Mouse (Mus musculus): ENCODE data around the gene Slc25a41. TPM values are rescaled to one million over a fixed set of nuclear protein-coding genes. Genes with fewer than 3 reads are reported as not detected.

Gene Slc25a41
- polyA plus RNA-seq, 1 experiment from 2014 or later: not detected

DNA sequence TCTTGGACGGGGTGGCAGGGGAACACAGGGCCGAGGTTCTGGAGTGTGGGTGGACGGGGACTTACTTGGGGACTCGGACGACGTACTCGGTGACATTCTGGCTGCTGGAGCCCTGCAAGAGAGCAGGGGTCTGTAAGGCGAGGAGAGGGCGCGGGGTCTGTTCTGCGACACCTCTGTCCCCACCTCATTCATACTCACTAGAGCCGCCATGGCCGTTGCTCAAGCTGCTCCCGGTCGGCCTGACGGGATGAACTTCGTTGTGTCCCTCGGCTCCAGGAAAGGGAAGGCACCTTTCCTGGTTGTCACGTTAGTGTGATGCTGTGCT is 30.6 kb downstream of the Slc25a41 start:
- under 1% methylated on average over 19 of the region's 19 CpGs for WGBS
- no peak for ATAC-seq (ENCODE audit: insufficient number of reproducible peaks, low FRiP score, low TSS enrichment, low read depth)
- H3K27ac ChIP-seq (replicated peaks): peak overlapping the region; percentile 86

DNA sequence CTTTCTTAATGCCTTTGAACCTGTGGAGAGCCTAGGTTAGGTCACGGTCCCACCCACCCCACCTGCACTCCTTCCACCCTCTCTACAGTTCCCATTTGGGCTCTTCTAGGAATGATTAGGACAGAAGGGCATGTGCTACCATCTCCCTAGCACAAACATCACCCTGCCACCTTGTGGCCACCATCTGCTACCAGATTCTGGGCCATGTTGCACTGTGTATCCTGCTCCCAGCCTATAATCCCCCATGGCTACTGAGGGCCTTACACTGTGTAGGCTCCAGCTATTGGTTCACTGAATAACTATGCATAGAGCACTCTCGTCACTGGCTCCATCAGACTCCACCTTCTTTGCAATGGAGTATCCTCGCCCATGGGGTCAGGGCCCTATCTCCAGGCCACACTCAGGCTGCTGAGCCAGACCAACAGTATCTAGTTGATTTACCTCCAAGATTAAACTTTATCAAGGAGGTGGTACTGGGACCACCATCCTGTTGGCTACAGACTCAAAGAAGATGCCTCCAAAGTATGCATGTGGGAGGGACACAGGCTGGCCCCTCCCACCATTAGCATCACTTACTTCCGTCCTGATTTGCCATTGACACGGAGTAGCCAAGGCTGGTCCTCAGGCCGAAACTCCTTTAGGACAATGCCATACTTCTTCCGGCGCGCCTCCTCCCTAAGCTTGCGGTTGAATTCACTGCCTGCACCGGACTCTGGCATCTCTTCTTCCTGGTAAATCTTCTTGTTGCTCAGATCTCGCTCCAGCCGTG is 34.1 kb downstream of the Slc25a41 start:
- H3K27me3 ChIP-seq: no peaks in the 10 kb centered on the region
- WGBS: 88% methylated on average over 13 of the region's 13 CpGs
- ATAC-seq (ENCODE audit: insufficient number of reproducible peaks, low FRiP score, low TSS enrichment, low read depth): no peak
- peaks cover 18% of the 10 kb centered on the region for H3K4me1 ChIP-seq
- peaks cover 62% of the 10 kb centered on the region for H3K36me3 ChIP-seq
- no peak overlapping the region for H3K9ac ChIP-seq
- no peaks in the 10 kb centered on the region for H3K9me3 ChIP-seq (replicated peaks)
- no peak overlapping the region for H3K4me2 ChIP-seq (replicated peaks)
- H3K27ac ChIP-seq (replicated peaks): 0 out of 2 replicates have a peak overlapping the region, but pooled peaks have one; percentile 44
- no peak overlapping the region for H3K4me3 ChIP-seq (replicated peaks)

More for the DNA sequence above, 30.6 kb downstream of the Slc25a41 start:
- Histone ChIP-seq H3K9me3 (replicated peaks) (no peaks in the 10 kb centered on the region), H3K4me1 (peaks cover 21% of the 10 kb centered on the region), H3K4me3 (replicated peaks) (peak overlapping the region; percentile 80), H3K4me2 (replicated peaks) (peak overlapping the region; percentile 85), H3K9ac (peak overlapping the region; percentile 81), H3K27me3 (no peaks in the 10 kb centered on the region), H3K36me3 (peaks cover 30% of the 10 kb centered on the region)

DNA sequence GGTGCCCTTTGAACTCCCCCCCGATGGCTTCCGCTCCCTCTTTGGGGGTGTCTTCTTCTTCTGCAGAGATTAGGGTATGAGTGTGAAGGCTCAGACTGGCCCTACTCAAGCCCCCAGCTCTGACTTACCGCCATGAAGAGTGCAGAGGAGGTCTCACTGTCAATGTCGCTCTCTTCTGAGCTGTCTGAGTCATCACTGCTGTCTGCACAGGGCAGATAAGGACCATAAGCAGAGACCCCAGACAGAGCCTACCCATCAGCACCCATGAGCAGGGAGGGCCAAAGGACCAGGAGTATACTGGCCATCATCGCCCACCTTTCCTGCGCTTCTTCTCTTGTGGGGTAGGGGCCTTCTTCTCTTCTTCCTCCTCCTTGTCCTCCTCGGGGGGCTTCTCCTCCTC is 37.5 kb downstream of the Slc25a41 start:
- Histone ChIP-seq H3K4me1 (peaks cover 4% of the 10 kb centered on the region; the same call in 1 of the 2 replicates), H3K27me3 (no peaks in the 10 kb centered on the region), H3K27ac (replicated peaks) (no peak overlapping the region), H3K9me3 (replicated peaks) (no peaks in the 10 kb centered on the region), H3K4me3 (replicated peaks) (no peak overlapping the region), H3K36me3 (peaks cover 81% of the 10 kb centered on the region), H3K9ac (no peak overlapping the region), H3K4me2 (replicated peaks) (no peak overlapping the region)
- 87% methylated on average over 7 of the region's 7 CpGs for WGBS
- no peak for ATAC-seq (ENCODE audit: insufficient number of reproducible peaks, low FRiP score, low TSS enrichment, low read depth)

- H3K9ac ChIP-seq: no peak overlapping the region
- WGBS: 73% methylated on average over 8 of the region's 8 CpGs
- no peak overlapping the region for H3K4me2 ChIP-seq (replicated peaks)
- ATAC-seq (ENCODE audit: insufficient number of reproducible peaks, low FRiP score, low TSS enrichment, low read depth): no peak
- H3K36me3 ChIP-seq: peaks cover 64% of the 10 kb centered on the region
- H3K27ac ChIP-seq (replicated peaks): no peak overlapping the region
- peaks cover 17% of the 10 kb centered on the region for H3K4me1 ChIP-seq
- H3K27me3 ChIP-seq: no peaks in the 10 kb centered on the region
- H3K4me3 ChIP-seq (replicated peaks): no peak overlapping the region
- no peaks in the 10 kb centered on the region for H3K9me3 ChIP-seq (replicated peaks)
Measured at GRCm38 (mm10) chr17:57001228-57001627, 40.2 kb downstream of the Slc25a41 start.

- H3K9ac ChIP-seq: no peak within 1 kb of the TSS
- no peak within 1 kb of the TSS for H3K4me2 ChIP-seq (replicated peaks)
- no peak within 1 kb of the TSS for H3K27ac ChIP-seq (replicated peaks)
- H3K36me3 ChIP-seq: peaks cover 64% of the 10 kb centered on the region
- H3K4me3 ChIP-seq (replicated peaks): no peak within 1 kb of the TSS
- H3K4me1 ChIP-seq: peaks cover 17% of the 10 kb centered on the region
- WGBS: 87% methylated on average over 9 of the region's 9 CpGs
- ATAC-seq (ENCODE audit: insufficient number of reproducible peaks, low FRiP score, low TSS enrichment, low read depth): no peak
- no peaks in the 10 kb centered on the region for H3K9me3 ChIP-seq (replicated peaks)
- H3K27me3 ChIP-seq: no peaks in the 10 kb centered on the region
Measured at GRCm38 (mm10) chr17:56999968-57000609, 41.4 kb downstream of the Slc25a41 start, which contains the start of gene Pspn. Gene Pspn, minus strand, starts transcription at chr17:57000018.

DNA sequence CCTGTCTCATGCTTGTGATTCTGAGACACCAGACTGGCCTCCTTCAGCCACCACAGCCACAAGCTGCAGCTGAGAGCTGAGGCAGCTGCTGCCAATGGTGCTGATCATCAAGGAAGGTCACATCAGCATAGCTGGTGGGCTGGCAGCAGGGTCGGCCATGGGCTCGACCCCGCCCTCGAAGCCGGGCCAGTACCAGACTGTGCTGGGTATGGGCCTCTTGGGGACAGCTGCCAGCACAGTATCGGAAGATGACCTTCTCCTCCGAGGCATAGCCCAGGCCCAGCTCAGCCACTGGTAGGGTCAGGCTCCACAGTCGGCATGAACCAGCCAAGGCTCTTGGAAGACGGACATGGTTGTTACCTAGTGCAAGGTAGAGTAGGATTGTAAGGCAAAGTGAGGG is 42.0 kb downstream of the Slc25a41 start:
- 90% methylated on average over 9 of the region's 9 CpGs for WGBS
- no peak for ATAC-seq (ENCODE audit: insufficient number of reproducible peaks, low FRiP score, low TSS enrichment, low read depth)
- H3K27ac ChIP-seq (replicated peaks): no peak overlapping the region
- no peak overlapping the region for H3K4me3 ChIP-seq (replicated peaks)
- H3K4me2 ChIP-seq (replicated peaks): no peak overlapping the region
- peaks cover 17% of the 10 kb centered on the region for H3K4me1 ChIP-seq
- H3K9ac ChIP-seq: no peak overlapping the region
- H3K9me3 ChIP-seq (replicated peaks): no peaks in the 10 kb centered on the region
- H3K36me3 ChIP-seq: peaks cover 66% of the 10 kb centered on the region
- no peaks in the 10 kb centered on the region for H3K27me3 ChIP-seq

- Histone ChIP-seq H3K36me3 (peaks cover 68% of the 10 kb centered on the region), H3K27me3 (no peaks in the 10 kb centered on the region), H3K27ac (replicated peaks) (peak within 1 kb of the TSS; percentile 83), H3K4me3 (replicated peaks) (peak within 1 kb of the TSS; percentile 90), H3K9ac (peak within 1 kb of the TSS; percentile 50), H3K4me1 (peaks cover 17% of the 10 kb centered on the region), H3K9me3 (replicated peaks) (no peaks in the 10 kb centered on the region), H3K4me2 (replicated peaks) (peak within 1 kb of the TSS; percentile 74)
- peak; percentile 98 for ATAC-seq (ENCODE audit: insufficient number of reproducible peaks, low FRiP score, low TSS enrichment, low read depth)
- under 1% methylated on average over 38 of the region's 38 CpGs for WGBS
Measured at GRCm38 (mm10) chr17:56997029-56997667, 44.3 kb downstream of the Slc25a41 start, which contains the start of gene Alkbh7. Gene Alkbh7, plus strand, starts transcription at chr17:56997339.

GRCm38 (mm10) chr17:56996506-56996905 is 44.9 kb downstream of the Slc25a41 start:
- H3K36me3 ChIP-seq: peaks cover 72% of the 10 kb centered on the region
- H3K4me1 ChIP-seq: peaks cover 17% of the 10 kb centered on the region
- H3K4me3 ChIP-seq (replicated peaks): peak overlapping the region; percentile 90
- H3K27ac ChIP-seq (replicated peaks): no peak overlapping the region
- no peaks in the 10 kb centered on the region for H3K9me3 ChIP-seq (replicated peaks)
- ATAC-seq (ENCODE audit: insufficient number of reproducible peaks, low FRiP score, low TSS enrichment, low read depth): no peak
- no peaks in the 10 kb centered on the region for H3K27me3 ChIP-seq
- 69% methylated on average over 2 of the region's 2 CpGs for WGBS
- peak overlapping the region; percentile 74; the same call in 1 of the 2 replicates for H3K4me2 ChIP-seq (replicated peaks)
- no peak overlapping the region for H3K9ac ChIP-seq

DNA sequence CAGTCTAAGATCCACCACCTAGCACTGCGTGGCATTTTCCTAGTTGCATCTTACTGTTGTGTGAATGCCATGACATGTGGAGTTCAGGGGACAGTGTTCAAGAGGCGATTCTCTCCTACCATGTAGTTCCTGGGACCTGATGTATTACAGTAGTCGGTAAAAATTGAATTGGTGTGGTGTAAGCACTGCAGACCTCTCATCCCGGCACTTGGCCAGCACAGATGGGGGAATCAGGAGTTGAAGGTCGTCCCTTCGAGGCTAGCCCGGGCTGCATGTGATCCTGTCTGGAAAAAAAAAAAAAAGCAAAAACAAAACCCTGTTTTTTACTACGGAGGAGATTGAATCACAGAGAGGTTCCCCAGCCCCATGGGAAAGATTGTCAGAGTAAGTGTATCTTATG is 46.4 kb downstream of the Slc25a41 start:
- Histone ChIP-seq H3K36me3 (peaks cover 64% of the 10 kb centered on the region), H3K9ac (no peak overlapping the region), H3K4me3 (replicated peaks) (no peak overlapping the region), H3K4me2 (replicated peaks) (no peak overlapping the region), H3K4me1 (peaks cover 24% of the 10 kb centered on the region), H3K27me3 (no peaks in the 10 kb centered on the region), H3K27ac (replicated peaks) (no peak overlapping the region), H3K9me3 (replicated peaks) (no peaks in the 10 kb centered on the region)
- WGBS: 83% methylated on average over 8 of the region's 8 CpGs
- no peak for ATAC-seq (ENCODE audit: insufficient number of reproducible peaks, low FRiP score, low TSS enrichment, low read depth)

DNA sequence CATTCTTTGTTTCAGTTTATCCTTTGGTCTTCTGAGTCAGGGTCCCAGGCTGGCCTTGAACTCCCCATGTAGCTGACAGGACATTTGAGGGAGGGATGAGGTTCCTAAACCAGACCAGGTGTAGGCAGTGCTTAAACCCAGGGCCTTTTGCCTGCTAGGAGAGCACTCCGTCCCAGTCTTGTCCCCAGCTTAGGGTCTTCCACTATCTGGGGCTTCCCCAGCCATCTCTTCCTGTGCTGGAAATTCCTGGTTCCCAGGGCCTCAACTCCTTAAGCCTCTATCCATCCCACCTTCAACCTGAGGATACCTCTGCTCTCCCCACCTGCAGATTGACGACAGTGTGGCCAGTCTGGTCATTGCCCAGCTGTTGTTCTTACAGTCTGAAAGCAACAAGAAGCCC is 50.5 kb downstream of the Slc25a41 start:
- peaks cover 42% of the 10 kb centered on the region for H3K36me3 ChIP-seq
- ATAC-seq (ENCODE audit: insufficient number of reproducible peaks, low FRiP score, low TSS enrichment, low read depth): no peak
- no peak overlapping the region for H3K27ac ChIP-seq (replicated peaks)
- H3K4me3 ChIP-seq (replicated peaks): peak overlapping the region; percentile 87
- no peaks in the 10 kb centered on the region for H3K9me3 ChIP-seq (replicated peaks)
- no peaks in the 10 kb centered on the region for H3K27me3 ChIP-seq
- H3K4me1 ChIP-seq: peaks cover 10% of the 10 kb centered on the region
- H3K9ac ChIP-seq: peak overlapping the region; percentile 69
- 60% methylated on average over 2 of the region's 2 CpGs for WGBS
- H3K4me2 ChIP-seq (replicated peaks): peak overlapping the region; percentile 74

- Histone ChIP-seq H3K36me3 (peaks cover 35% of the 10 kb centered on the region), H3K27ac (replicated peaks) (peak within 1 kb of the TSS; percentile 80), H3K4me3 (replicated peaks) (peak within 1 kb of the TSS; percentile 87), H3K9me3 (replicated peaks) (no peaks in the 10 kb centered on the region), H3K27me3 (no peaks in the 10 kb centered on the region), H3K4me1 (peaks cover 10% of the 10 kb centered on the region), H3K4me2 (replicated peaks) (peak within 1 kb of the TSS; percentile 74), H3K9ac (peak within 1 kb of the TSS; percentile 69)
- peak; percentile 95 for ATAC-seq (ENCODE audit: insufficient number of reproducible peaks, low FRiP score, low TSS enrichment, low read depth)
- under 1% methylated on average over 52 of the region's 52 CpGs for WGBS
Measured at GRCm38 (mm10) chr17:56990115-56990746, 51.2 kb downstream of the Slc25a41 start, which contains the start of gene Clpp. Gene Clpp, plus strand, starts transcription at chr17:56990305.

Measured in embryonic facial prominence, embryonic 15.5 days (tissue).